18 mouse cellular contexts compared by ENCODE assay signal in the genomic region with DNA sequence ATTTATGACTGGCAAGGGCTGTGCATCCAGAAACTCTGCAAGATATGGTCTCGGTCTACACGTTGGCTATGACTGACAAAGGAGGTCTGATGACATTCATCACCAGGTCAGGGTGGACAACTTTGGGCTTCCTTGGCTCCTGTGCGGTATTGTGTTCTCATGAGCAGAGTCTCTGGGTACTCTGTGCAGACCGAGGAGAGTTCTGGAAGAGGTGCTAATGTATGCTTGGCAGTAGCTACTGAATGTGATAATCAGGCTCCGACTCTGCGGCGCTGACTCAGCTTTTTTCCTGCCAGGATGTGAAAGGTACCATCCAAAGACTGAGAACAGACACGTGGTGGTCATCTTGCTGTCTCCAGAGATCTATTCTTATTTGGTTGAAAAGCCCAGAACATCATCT.
A peak's percentile ranks its signal among the peaks of the same experiment; 100 is the strongest.
DNase-seq lines count a peak whose midpoint lies in the region; ATAC-seq and TF ChIP-seq lines count a peak whose summit lies in the region.
"Had no signal": no experiment of that assay in that cellular context is flagged by ENCODE, and none has a peak within 500 bp of the region (broad histone marks: within the 10 kb centered on the region; RNA-seq: fewer than 3 reads in every experiment).

No protein-coding gene starts in this region.

- WGBS in kidney, embryonic 16.5 days, result 90% methylated on average over 8 of the region's 8 CpGs

- peak; percentile 40 to 52 for DNase-seq in cerebellum, postnatal 25 days
- peak; percentile 59 for DNase-seq in layer of hippocampus, adult 11-12 months (ENCODE audit: low spot score)
- no peak for DNase-seq in layer of hippocampus, adult 8-10 months (ENCODE audit: low spot score in 2 of 2)
- DNase-seq in CH12.LX (ENCODE audit: extremely low read depth), result no peak
- peak; percentile 39 for DNase-seq in heart, postnatal 4 days
- no peak for DNase-seq in kidney, postnatal 4 days
- DNase-seq: adrenal gland, postnatal 14 days; cerebellum, adult 18-20 months; embryo, embryonic 11 days; kidney, adult 18-20 months; liver, postnatal 0 days; retina, postnatal 1 day; thymus, postnatal 4 days had no signal

- H3K4me3 ChIP-seq in CH12.LX (replicated peaks in 1 of 3; ENCODE audit: low read depth in 2 of 3, low read length in 2 of 3, poor library complexity in 1 of 3), result no peak overlapping the region
- H3K4me3 ChIP-seq in kidney, embryonic 16.5 days (ENCODE audit: low read length), result no peak overlapping the region
- H3K4me3 ChIP-seq: erythroblast, embryonic 14.5 days; hindbrain, embryonic 10.5 days; neural tube, embryonic 13.5 days had no signal

- H3K9me3 ChIP-seq in CH12.LX (replicated peaks; ENCODE audit: low read length), result no peaks in the 10 kb centered on the region
- H3K9me3 ChIP-seq in kidney, embryonic 16.5 days (ENCODE audit: low read length), result no peaks in the 10 kb centered on the region
- H3K9me3 ChIP-seq: hindbrain, embryonic 10.5 days; neural tube, embryonic 13.5 days had no signal

- TF ChIP-seq RAD21 in CH12.LX (IDR thresholded peaks at IDR 0.05; ENCODE audit: low read depth, low read length), result no peak

- in situ Hi-C loops in CH12.LX (cut with MboI; ENCODE audit: low pct_ligation_motif_present, low pct_unique_long_range_greater_than_20kb, low sequenced_read_pairs), result loop anchor here (10.0 kb wide), 1 partner anchor 268 kb away; no protein-coding TSS in a partner anchor

- H3K4me1 ChIP-seq in CH12.LX (ENCODE audit: control insufficient read depth in 1 of 2, insufficient read depth in 2 of 2), result peaks cover 6 to 21% of the 10 kb centered on the region in 2 experiments
- H3K4me1 ChIP-seq in kidney, embryonic 16.5 days (ENCODE audit: insufficient read depth, low read length), result peaks cover 8% of the 10 kb centered on the region; the same call in 1 of the 2 replicates

- no peaks in the 10 kb centered on the region for H3K79me2 ChIP-seq in CH12.LX (replicated peaks; ENCODE audit: control insufficient read depth, extremely low read depth, insufficient read depth, poor library complexity, severe bottlenecking)

- TF ChIP-seq POLR2A in CH12.LX (IDR thresholded peaks at IDR 0.05; ENCODE audit: low read depth, low read length), result no peak

- peaks cover 2% of the 10 kb centered on the region for H3K27me3 ChIP-seq in CH12.LX (replicated peaks)
- H3K27me3 ChIP-seq in kidney, embryonic 16.5 days (ENCODE audit: insufficient read depth, low read length), result no peaks in the 10 kb centered on the region
- H3K27me3 ChIP-seq: neural tube, embryonic 13.5 days had no signal

- no peak overlapping the region for H3K4me2 ChIP-seq in CH12.LX (ENCODE audit: insufficient read depth, low read depth, poor library complexity, severe bottlenecking)
- no peak overlapping the region for H3K4me2 ChIP-seq in kidney, embryonic 16.5 days (replicated peaks; ENCODE audit: low read depth, low read length)

- no peak overlapping the region for H3K9ac ChIP-seq in CH12.LX (ENCODE audit: insufficient read depth, low read depth)
- H3K9ac ChIP-seq in kidney, embryonic 16.5 days (replicated peaks; ENCODE audit: low read length), result no peak overlapping the region
- H3K9ac ChIP-seq: liver, postnatal 0 days; neural tube, embryonic 13.5 days had no signal

- H3K36me3 ChIP-seq in CH12.LX (replicated peaks in 1 of 2; ENCODE audit: control insufficient read depth in 1 of 2, insufficient read depth in 1 of 2, low read length in 1 of 2), result no peaks in the 10 kb centered on the region
- no peaks in the 10 kb centered on the region for H3K36me3 ChIP-seq in kidney, embryonic 16.5 days (ENCODE audit: insufficient read depth, low read length)
- H3K36me3 ChIP-seq: hindbrain, embryonic 10.5 days; neural tube, embryonic 13.5 days had no signal

- TF ChIP-seq EP300 in CH12.LX (IDR thresholded peaks at IDR 0.05; ENCODE audit: low read length), result no peak

- no peak for TF ChIP-seq CTCF in CH12.LX (conservative IDR thresholded peaks at IDR 0.05 in 1 of 2, IDR thresholded peaks at IDR 0.05 in 1 of 2; ENCODE audit: low read depth in 2 of 2, low read length in 2 of 2)

- ATAC-seq in cerebellum, adult (ENCODE audit: insufficient number of reproducible peaks, low FRiP score, low TSS enrichment), result no peak
- ATAC-seq in kidney, embryonic 16.5 days (ENCODE audit: low FRiP score, low TSS enrichment), result no peak

- dilution Hi-C loops in CH12.LX (cut with MboI; ENCODE audit: extremely low pct_ligation_motif_present, extremely low pct_unique_long_range_greater_than_20kb, low sequenced_read_pairs), result no loop called here

- no peak overlapping the region for H3K27ac ChIP-seq in CH12.LX (ENCODE audit: insufficient read depth, low read depth)
- H3K27ac ChIP-seq in kidney, embryonic 16.5 days (ENCODE audit: low read length), result no peak overlapping the region
- H3K27ac ChIP-seq: neural tube, embryonic 13.5 days had no signal

TF ChIP-seq in CH12.LX, 34 proteins besides CTCF, POLR2A, EP300 and RAD21:
- no peak for TF ChIP-seq JUN (IDR thresholded peaks at IDR 0.05; ENCODE audit: insufficient read depth, low read depth, low read length)
- TF ChIP-seq IRF4 (IDR thresholded peaks at IDR 0.05; ENCODE audit: low read depth, low read length), result no peak
- TF ChIP-seq MAFK (IDR thresholded peaks at IDR 0.05; ENCODE audit: insufficient replicate concordance, low read length), result peak; percentile 84
TF ChIP-seq in CH12.LX: peak in this region for 1.

Comparison
In these comparisons a context has a peak if more than half of its experiments do, and no peak if none do; other contexts are left out.
1. DNase-seq: peak in cerebellum, postnatal 25 days (2 of 2), layer of hippocampus, adult 11-12 months (single experiment) and heart, postnatal 4 days (single experiment); none in layer of hippocampus, adult 8-10 months (0 of 2), CH12.LX (single experiment) and kidney, postnatal 4 days (0 of 2).